Mouse (Mus musculus) testis, adult 2 months (tissue): ENCODE data around the gene Negr1. TPM values are rescaled to one million over a fixed set of nuclear protein-coding genes. Genes with fewer than 3 reads are reported as not detected.

Source experiments
- H3K27ac ChIP-seq: fragments of 200-500 bp; 2 replicates; pipeline ENCODE4 v1.5.1; 2012; ENCODE audit warnings: low read depth, low read length; ENCODE audit not compliant: control insufficient read depth, insufficient read depth
- H3K27me3 ChIP-seq: fragments of 200-500 bp; 2 replicates; pipeline ENCODE4 v1.6.1; 2012; ENCODE audit warnings: mild to moderate bottlenecking, low read length, moderate library complexity; ENCODE audit not compliant: control insufficient read depth, insufficient read depth
- H3K36me3 ChIP-seq: fragments of 200-500 bp; 2 replicates; pipeline ENCODE4 v1.6.1; 2012; ENCODE audit warnings: mild to moderate bottlenecking, low read length; ENCODE audit not compliant: control insufficient read depth, insufficient read depth
- H3K4me1 ChIP-seq: fragments of 200-500 bp; 2 replicates; pipeline ENCODE4 v1.6.1; 2012; ENCODE audit warnings: low read length; ENCODE audit not compliant: control insufficient read depth, insufficient read depth
- H3K4me3 ChIP-seq: fragments of 200-500 bp; 2 replicates; pipeline ENCODE4 v1.5.1; 2012; ENCODE audit warnings: low read depth, mild to moderate bottlenecking, low read length, moderate library complexity, mixed read lengths; ENCODE audit not compliant: control insufficient read depth
- CTCF ChIP-seq: fragments of 200-500 bp; IDR thresholded peaks from 2 replicates; pipeline ENCODE4 v1.5.1; 2012; ENCODE audit warnings: low read depth, mild to moderate bottlenecking, inconsistent platforms, low read length, moderate library complexity; ENCODE audit not compliant: control insufficient read depth, insufficient read depth, insufficient replicate concordance
- POLR2A ChIP-seq: fragments of 200-500 bp; IDR thresholded peaks from 2 replicates; pipeline ENCODE4 v1.6.1; 2012; ENCODE audit warnings: low read depth, mild to moderate bottlenecking, inconsistent platforms, low read length, moderate library complexity; ENCODE audit not compliant: control insufficient read depth
- polyA plus RNA-seq: library from polyadenylated mRNA; depleted of rRNA; stranded (reverse); fragments of >200 nt; gene quantifications from 2 replicates; pipeline ENCODE4 v1.2.3, GENCODE M21; 2012

Gene Negr1
- polyA plus RNA-seq, 1 experiment: 0.30 TPM

GRCm38 (mm10) chr3:156838550-156838949 lies 277.0 kb downstream of the Negr1 start:
- no peak for TF ChIP-seq CTCF
- TF ChIP-seq POLR2A: no peak
- Histone ChIP-seq H3K27me3 (no peaks in the 10 kb centered on the region), H3K4me3 (no peak overlapping the region)

GRCm38 (mm10) chr3:156848385-156848784 lies 286.8 kb downstream of the Negr1 start:
- no peak for TF ChIP-seq CTCF
- no peak for TF ChIP-seq POLR2A
- Histone ChIP-seq H3K27me3 (no peaks in the 10 kb centered on the region), H3K27ac (no peak overlapping the region), H3K36me3 (no peaks in the 10 kb centered on the region), H3K4me3 (no peak overlapping the region), H3K4me1 (no peaks in the 10 kb centered on the region)

More at GRCm38 (mm10) chr3:156838550-156838949, 277.0 kb downstream of the Negr1 start:
- H3K4me1 ChIP-seq: no peaks in the 10 kb centered on the region
- no peak overlapping the region for H3K27ac ChIP-seq
- H3K36me3 ChIP-seq: no peaks in the 10 kb centered on the region

- H3K27ac ChIP-seq: no peak overlapping the region
- no peaks in the 10 kb centered on the region for H3K36me3 ChIP-seq
- no peak overlapping the region for H3K4me3 ChIP-seq
- TF ChIP-seq POLR2A (no peak), CTCF (no peak)
- no peaks in the 10 kb centered on the region for H3K4me1 ChIP-seq
- no peaks in the 10 kb centered on the region for H3K27me3 ChIP-seq
Measured at GRCm38 (mm10) chr3:156851921-156852320, 290.3 kb downstream of the Negr1 start.

- Histone ChIP-seq H3K4me1 (no peaks in the 10 kb centered on the region), H3K27me3 (no peaks in the 10 kb centered on the region), H3K27ac (no peak overlapping the region), H3K36me3 (no peaks in the 10 kb centered on the region), H3K4me3 (no peak overlapping the region)
- TF ChIP-seq CTCF (no peak), POLR2A (no peak)
Measured at GRCm38 (mm10) chr3:156870239-156870921, 308.8 kb downstream of the Negr1 start.

GRCm38 (mm10) chr3:156870922-156871257 lies 309.3 kb downstream of the Negr1 start:
- TF ChIP-seq POLR2A (no peak), CTCF (no peak)
- Histone ChIP-seq H3K4me1 (no peaks in the 10 kb centered on the region), H3K36me3 (no peaks in the 10 kb centered on the region), H3K27ac (no peak overlapping the region), H3K4me3 (no peak overlapping the region), H3K27me3 (no peaks in the 10 kb centered on the region)

GRCm38 (mm10) chr3:156871641-156872196 lies 310.1 kb downstream of the Negr1 start:
- Histone ChIP-seq H3K4me3 (no peak overlapping the region), H3K27ac (no peak overlapping the region), H3K4me1 (no peaks in the 10 kb centered on the region), H3K27me3 (no peaks in the 10 kb centered on the region), H3K36me3 (no peaks in the 10 kb centered on the region)
- TF ChIP-seq CTCF (no peak), POLR2A (no peak)

DNA sequence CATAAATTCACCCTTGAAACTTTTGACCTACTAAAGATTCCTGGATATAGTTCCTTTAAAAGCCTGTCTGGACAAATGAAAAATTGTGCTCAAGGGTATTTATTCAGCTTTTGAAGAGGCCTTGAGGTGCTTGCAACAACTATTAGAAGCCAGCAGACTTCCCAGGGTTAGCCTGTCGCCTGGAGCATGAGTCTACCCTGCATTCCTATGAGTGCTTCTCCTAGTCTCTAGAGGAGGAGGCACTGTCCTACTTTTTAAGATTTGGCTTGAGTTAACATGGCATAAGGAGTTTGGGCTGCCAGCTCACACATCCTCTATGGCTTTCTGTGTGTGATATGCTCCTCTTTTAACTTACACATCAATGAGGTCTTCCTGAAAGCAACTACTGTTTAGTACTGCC lies 315.0 kb downstream of the Negr1 start:
- H3K27ac ChIP-seq: no peak overlapping the region
- H3K27me3 ChIP-seq: no peaks in the 10 kb centered on the region
- H3K4me3 ChIP-seq: no peak overlapping the region
- TF ChIP-seq CTCF (no peak), POLR2A (no peak)
- no peaks in the 10 kb centered on the region for H3K4me1 ChIP-seq
- H3K36me3 ChIP-seq: no peaks in the 10 kb centered on the region
